Mouse (Mus musculus): ENCODE measurements around the gene Dync2li1. TPM values are rescaled to one million over a fixed set of nuclear protein-coding genes. Genes with fewer than 3 reads are reported as not detected.

The Dync2li1 gene
- polyA plus RNA-seq, 1 experiment from 2014 or later = 173 TPM

DNA sequence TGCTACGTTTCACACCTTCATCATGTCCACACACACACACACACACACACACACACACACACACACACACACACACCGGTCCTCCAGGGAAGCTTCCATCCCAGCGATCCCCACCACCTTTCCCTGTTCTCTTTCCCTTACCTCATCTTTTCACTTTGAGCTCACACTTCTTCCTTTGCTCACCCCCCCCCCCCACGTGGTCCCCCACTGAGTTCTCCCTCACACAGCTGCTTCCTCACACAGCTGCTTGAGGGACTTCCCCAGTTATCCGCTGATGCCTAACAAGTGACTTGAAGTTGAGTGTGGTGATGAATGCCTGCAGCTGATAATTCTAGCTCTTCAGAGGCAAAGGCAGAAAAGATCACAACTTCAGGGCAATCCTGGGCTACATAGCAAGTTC lies 18.7 kb upstream of the Dync2li1 start:
- in situ Hi-C loops (cut with MboI; ENCODE audit: low pct_unique_long_range_greater_than_20kb) = no loop called here
- TF ChIP-seq CTCF (IDR thresholded peaks at IDR 0.05) = no peak

DNA sequence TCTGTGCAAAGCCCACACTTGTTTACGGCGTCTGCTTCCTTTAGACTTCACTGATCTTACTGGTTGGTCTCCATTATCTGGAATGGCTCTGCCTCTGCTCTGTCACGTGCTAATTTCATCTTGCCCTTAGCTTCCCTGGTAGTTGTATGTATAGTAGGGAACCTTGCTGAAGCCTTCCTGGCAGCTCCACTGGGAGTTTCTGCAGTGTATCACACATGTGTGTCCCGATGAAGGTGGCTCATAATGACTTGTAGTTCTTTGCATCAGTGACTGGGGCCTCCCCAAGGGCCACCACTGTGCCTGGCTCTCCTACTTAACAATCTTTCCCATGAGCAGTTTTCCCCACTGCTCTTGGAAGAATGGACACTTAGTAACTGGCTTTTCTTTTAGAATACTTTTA lies 17.7 kb upstream of the Dync2li1 start:
- in situ Hi-C loops (cut with MboI; ENCODE audit: low pct_unique_long_range_greater_than_20kb) = no loop called here
- POLR2A ChIA-PET = interaction anchor here (0.9 kb wide), 1 partner anchor 11 kb away, joined by 4 read pairs; no protein-coding TSS in a partner anchor
- CTCF ChIA-PET = interaction anchor here (1.2 kb wide), 1 partner anchor 13 kb away, joined by 3 read pairs; no protein-coding TSS in a partner anchor
- no peak for TF ChIP-seq CTCF (IDR thresholded peaks at IDR 0.05)
- ATAC-seq = no peak
- no peaks in the 10 kb centered on the region for H3K27me3 ChIP-seq
- no peak for DNase-seq (ENCODE audit: low read depth, low spot score)

More for the DNA sequence above, 18.7 kb upstream of the Dync2li1 start:
- no peaks in the 10 kb centered on the region for H3K27me3 ChIP-seq
- DNase-seq (ENCODE audit: low read depth, low spot score) (no peak), ATAC-seq (no peak)
- ChIA-PET POLR2A (no interaction called here), CTCF (interaction anchor here (1.8 kb wide), 1 partner anchor 8 kb away, joined by 5 read pairs; no protein-coding TSS in a partner anchor)

DNA sequence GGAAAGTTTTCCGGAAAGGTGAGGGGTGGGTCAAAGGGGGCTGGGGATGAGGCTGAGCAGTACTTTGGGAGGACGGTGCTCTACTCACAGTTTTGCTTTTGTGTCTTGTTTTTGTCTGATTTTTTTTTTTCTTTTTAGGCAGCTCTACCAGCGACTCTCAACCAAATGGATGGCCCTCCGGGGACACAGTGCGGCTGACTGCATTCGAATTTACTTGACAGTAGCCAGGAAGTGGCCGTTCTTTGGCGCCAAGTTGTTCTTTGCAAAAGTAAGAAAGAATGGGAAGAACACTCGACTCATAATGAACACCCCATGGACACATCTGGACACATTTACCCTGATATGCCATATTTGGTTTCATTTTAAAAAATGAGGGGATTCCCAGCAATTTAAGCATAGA lies 14.8 kb upstream of the Dync2li1 start:
- no peaks in the 10 kb centered on the region for H3K27me3 ChIP-seq
- no peak for ATAC-seq
- DNase-seq (ENCODE audit: low read depth, low spot score) = no peak
- POLR2A ChIA-PET = interaction anchor here (0.7 kb wide), 1 partner anchor 13 kb away, joined by 4 read pairs; no protein-coding TSS in a partner anchor
- no peak for TF ChIP-seq CTCF (IDR thresholded peaks at IDR 0.05)
- CTCF ChIA-PET = interaction anchor here (1.6 kb wide), 1 partner anchor 11 kb away, joined by 6 read pairs; no protein-coding TSS in a partner anchor
- in situ Hi-C loops (cut with MboI; ENCODE audit: low pct_unique_long_range_greater_than_20kb) = no loop called here

DNA sequence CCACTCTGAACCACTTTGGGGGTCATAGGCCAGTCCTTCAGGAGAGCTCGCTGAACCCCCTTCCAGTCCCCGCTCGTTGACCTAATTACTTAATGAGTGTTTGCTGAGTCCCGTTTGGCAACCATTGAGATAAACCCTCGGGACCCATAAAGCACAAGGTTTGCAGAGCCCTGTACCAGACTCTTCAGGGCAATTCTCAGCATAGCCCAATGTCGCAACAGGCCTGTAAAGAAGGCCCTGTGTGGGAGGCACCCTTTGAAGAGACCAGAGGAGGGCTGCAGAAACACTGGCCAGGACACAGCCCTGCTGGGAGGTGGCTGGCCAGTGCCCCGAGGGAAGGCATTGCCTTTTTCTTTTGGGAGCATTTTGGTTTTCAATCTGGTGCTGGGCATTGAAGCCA lies 14.3 kb upstream of the Dync2li1 start:
- POLR2A ChIA-PET = no interaction called here
- no peak for DNase-seq (ENCODE audit: low read depth, low spot score)
- H3K27me3 ChIP-seq = no peaks in the 10 kb centered on the region
- in situ Hi-C loops (cut with MboI; ENCODE audit: low pct_unique_long_range_greater_than_20kb) = no loop called here
- CTCF ChIA-PET = no interaction called here
- no peak for TF ChIP-seq CTCF (IDR thresholded peaks at IDR 0.05)
- ATAC-seq = no peak

DNA sequence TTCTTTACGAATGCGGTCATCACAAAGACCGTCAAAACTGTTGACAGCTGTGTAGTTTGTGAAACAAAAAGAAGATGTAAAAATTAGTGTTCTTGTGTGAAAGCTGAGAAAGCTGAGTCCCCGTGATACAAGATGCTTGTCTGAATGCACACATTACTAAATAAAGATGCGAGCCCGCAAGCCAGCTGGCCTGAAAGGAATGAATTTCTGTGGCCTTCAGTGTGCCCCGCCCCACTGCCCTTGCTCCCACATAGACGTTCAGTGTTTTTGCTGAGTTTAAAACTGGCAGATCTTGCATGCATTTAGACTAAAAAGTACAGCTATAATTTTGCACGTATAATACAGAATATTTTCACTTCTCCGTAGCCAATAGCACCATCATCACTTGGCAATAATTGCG lies 10.5 kb upstream of the Dync2li1 start:
- no peak for TF ChIP-seq CTCF (IDR thresholded peaks at IDR 0.05)
- ChIA-PET POLR2A (interaction anchor here (0.6 kb wide), 1 partner anchor 10 kb away, joined by 3 read pairs; no protein-coding TSS in a partner anchor), CTCF (interaction anchor here (0.7 to 1.8 kb wide), 3 partner anchors 9 to 15 kb away, joined by 3 to 5 read pairs (median 5); no protein-coding TSS in a partner anchor)
- in situ Hi-C loops (cut with MboI; ENCODE audit: low pct_unique_long_range_greater_than_20kb) = no loop called here
- H3K27me3 ChIP-seq = no peaks in the 10 kb centered on the region
- DNase-seq (ENCODE audit: low read depth, low spot score) (no peak), ATAC-seq (no peak)

DNA sequence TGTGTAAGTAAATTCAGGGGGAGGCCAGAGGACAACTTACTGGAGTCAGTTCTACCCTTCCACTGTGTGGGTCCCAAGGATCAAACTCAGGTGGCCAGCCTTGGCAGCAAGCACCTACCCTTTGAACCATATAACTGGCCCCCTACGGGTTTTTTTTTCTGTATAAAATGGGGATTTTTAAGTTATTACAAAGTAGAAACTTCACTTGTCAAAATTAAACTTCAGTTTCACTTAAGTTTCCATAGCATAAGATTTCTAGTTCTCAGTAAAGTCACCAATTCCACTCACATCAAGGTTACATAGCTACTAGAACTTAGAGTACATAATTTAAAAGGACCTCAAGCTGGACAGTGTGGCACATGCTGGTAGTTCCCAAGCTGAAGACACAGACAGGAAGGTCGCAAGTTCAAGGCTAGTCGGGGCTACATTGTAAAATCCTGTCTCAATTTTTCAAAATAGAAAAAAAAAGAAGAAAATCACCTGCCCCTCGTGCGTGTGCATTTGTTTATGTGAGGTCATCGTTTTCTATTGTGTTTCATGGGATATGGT lies 9.7 kb upstream of the Dync2li1 start:
- in situ Hi-C loops (cut with MboI; ENCODE audit: low pct_unique_long_range_greater_than_20kb) = no loop called here
- ATAC-seq = no peak
- POLR2A ChIA-PET = interaction anchor here (1.3 kb wide), 1 partner anchor 11 kb away, joined by 4 read pairs; no protein-coding TSS in a partner anchor

DNA sequence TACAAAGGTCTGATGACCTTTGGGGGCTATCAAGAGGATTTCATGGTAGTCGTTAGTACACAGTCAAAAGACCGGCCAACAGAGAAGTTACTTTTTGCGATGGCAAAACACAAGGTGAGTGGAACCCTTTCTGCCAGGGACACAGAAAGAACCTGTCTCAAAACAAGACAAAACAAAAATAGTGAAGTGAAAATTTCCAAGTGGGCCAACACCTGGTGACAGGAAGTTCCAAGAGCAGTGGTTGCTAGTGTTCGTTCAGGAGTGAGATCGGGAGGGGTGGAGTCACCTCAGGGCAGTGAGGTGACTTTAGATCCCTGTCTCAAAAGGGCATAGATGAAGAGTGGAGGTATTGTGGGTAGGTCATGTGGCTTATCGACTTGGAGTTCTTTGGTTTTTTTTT lies 8.3 kb upstream of the Dync2li1 start:
- TF ChIP-seq CTCF (IDR thresholded peaks at IDR 0.05) = no peak
- no peaks in the 10 kb centered on the region for H3K27me3 ChIP-seq
- DNase-seq (ENCODE audit: low read depth, low spot score) = no peak
- ATAC-seq = no peak
- POLR2A ChIA-PET = interaction anchor here (1.0 kb wide), 1 partner anchor 37 kb away, joined by 5 read pairs; no protein-coding TSS in a partner anchor
- CTCF ChIA-PET = no interaction called here
- in situ Hi-C loops (cut with MboI; ENCODE audit: low pct_unique_long_range_greater_than_20kb) = no loop called here

More for the DNA sequence above, 9.7 kb upstream of the Dync2li1 start:
- H3K27me3 ChIP-seq = no peaks in the 10 kb centered on the region
- CTCF ChIA-PET = interaction anchor here (0.7 kb wide), 1 partner anchor 14 kb away, joined by 3 read pairs; no protein-coding TSS in a partner anchor
- TF ChIP-seq CTCF (IDR thresholded peaks at IDR 0.05) = no peak
- DNase-seq (ENCODE audit: low read depth, low spot score) = no peak

DNA sequence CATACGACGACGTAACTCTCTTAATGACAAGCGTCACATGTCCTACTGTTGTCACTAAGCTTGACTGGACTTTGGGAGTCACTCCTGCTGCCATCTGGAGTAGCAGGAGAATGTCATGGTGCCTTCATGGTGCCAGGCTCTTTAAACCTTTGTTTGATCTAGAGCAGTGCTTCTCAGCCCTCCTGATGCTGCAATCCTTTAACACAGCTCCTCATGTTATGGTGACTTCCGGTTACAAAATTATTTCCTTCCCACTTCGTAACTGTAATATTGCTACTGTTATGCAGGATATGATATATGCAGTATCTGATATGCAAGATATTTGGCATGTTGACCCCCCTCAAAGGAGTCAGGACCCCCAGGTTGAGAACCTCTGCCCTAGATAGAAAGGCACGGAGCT lies 7.2 kb upstream of the Dync2li1 start:
- ChIA-PET CTCF (no interaction called here), POLR2A (interaction anchor here (1.0 to 1.1 kb wide), 2 partner anchors 10 to 36 kb away, joined by 4 to 5 read pairs; no protein-coding TSS in a partner anchor)
- in situ Hi-C loops (cut with MboI; ENCODE audit: low pct_unique_long_range_greater_than_20kb) = no loop called here
- DNase-seq (ENCODE audit: low read depth, low spot score) (no peak), ATAC-seq (no peak)
- no peak for TF ChIP-seq CTCF (IDR thresholded peaks at IDR 0.05)
- no peaks in the 10 kb centered on the region for H3K27me3 ChIP-seq

DNA sequence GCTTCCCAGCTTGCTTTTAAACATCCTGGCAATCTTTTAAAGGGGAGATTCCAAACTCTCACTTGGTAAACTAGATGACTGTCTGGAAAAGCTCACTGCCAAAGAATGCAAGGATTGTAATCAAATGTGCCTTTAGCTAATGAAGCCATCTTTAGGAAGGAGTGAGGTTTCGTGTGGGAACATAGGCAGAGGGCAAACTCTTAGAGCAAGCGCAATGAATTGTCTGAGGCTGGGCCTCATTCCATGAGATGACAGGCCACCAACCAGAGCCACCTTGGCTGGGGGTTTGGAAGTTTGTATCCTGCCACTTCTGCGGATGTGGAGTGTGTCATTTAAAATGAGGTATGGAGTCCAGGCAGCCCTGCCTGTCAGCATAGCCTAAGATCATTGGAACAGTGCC lies 6.2 kb upstream of the Dync2li1 start:
- ChIA-PET CTCF (no interaction called here), POLR2A (interaction anchor here (1.1 kb wide), 1 partner anchor 11 kb away, joined by 4 read pairs; no protein-coding TSS in a partner anchor)
- no peaks in the 10 kb centered on the region for H3K27me3 ChIP-seq
- in situ Hi-C loops (cut with MboI; ENCODE audit: low pct_unique_long_range_greater_than_20kb) = no loop called here
- DNase-seq (ENCODE audit: low read depth, low spot score) (no peak), ATAC-seq (no peak)
- no peak for TF ChIP-seq CTCF (IDR thresholded peaks at IDR 0.05)

DNA sequence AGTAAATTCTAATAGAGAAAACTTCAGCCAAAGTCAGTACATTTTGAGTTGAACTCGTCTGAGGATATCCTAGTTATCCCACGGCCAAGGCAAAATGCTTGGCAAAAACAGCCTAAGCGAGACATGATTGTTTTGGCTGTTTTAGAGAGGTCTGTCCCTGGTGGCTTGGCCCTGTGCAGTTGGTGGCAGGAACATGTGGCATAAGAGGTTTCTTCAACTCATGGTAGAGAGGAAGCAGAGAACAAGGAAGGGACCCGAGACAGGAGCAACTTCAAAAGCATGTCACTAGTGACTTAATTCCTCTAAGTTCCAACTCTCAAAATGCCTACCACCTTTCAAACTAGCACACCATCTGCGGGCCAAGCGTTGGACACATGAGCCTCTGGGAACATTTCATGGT lies 5.7 kb upstream of the Dync2li1 start:
- ChIA-PET CTCF (no interaction called here), POLR2A (no interaction called here)
- in situ Hi-C loops (cut with MboI; ENCODE audit: low pct_unique_long_range_greater_than_20kb) = no loop called here
- H3K27me3 ChIP-seq = no peaks in the 10 kb centered on the region
- TF ChIP-seq CTCF (IDR thresholded peaks at IDR 0.05) = no peak
- DNase-seq (ENCODE audit: low read depth, low spot score) (no peak), ATAC-seq (no peak)

DNA sequence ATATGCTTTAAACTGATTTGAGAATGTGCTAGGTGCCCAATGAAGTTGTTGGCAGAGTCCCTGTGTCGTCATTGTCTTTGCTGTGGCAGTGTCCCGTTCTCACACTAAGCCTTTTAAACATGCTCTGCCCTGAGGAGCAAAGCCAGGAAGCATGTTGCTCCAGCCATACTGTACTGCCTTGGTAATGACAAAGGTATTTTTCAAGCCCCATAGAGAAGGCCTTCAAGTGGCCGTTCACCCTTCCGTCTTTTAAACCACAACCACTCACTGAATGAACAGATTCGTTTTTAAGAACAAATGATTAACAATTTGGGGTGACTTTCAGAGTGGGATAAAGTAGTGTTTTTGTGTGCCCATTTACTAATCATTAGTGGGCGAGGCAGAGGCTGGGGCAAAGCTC lies 5.1 kb upstream of the Dync2li1 start:
- no peak for TF ChIP-seq CTCF (IDR thresholded peaks at IDR 0.05)
- no peak for ATAC-seq

More for the DNA sequence above, 5.1 kb upstream of the Dync2li1 start:
- CTCF ChIA-PET = interaction anchor here (1.2 kb wide), 1 partner anchor 12 kb away, joined by 3 read pairs; no protein-coding TSS in a partner anchor
- H3K27me3 ChIP-seq = no peaks in the 10 kb centered on the region
- POLR2A ChIA-PET = no interaction called here
- no peak for DNase-seq (ENCODE audit: low read depth, low spot score)
- in situ Hi-C loops (cut with MboI; ENCODE audit: low pct_unique_long_range_greater_than_20kb) = no loop called here
